Mouse (Mus musculus): ENCODE results near the gene Gabpa. TPM values are rescaled to one million over a fixed set of nuclear protein-coding genes. Genes with fewer than 3 reads are reported as not detected.

The Gabpa gene
- polyA plus RNA-seq (2012; rRNA removed) = 11.9 and 14.0 TPM in 2 replicates

DNA sequence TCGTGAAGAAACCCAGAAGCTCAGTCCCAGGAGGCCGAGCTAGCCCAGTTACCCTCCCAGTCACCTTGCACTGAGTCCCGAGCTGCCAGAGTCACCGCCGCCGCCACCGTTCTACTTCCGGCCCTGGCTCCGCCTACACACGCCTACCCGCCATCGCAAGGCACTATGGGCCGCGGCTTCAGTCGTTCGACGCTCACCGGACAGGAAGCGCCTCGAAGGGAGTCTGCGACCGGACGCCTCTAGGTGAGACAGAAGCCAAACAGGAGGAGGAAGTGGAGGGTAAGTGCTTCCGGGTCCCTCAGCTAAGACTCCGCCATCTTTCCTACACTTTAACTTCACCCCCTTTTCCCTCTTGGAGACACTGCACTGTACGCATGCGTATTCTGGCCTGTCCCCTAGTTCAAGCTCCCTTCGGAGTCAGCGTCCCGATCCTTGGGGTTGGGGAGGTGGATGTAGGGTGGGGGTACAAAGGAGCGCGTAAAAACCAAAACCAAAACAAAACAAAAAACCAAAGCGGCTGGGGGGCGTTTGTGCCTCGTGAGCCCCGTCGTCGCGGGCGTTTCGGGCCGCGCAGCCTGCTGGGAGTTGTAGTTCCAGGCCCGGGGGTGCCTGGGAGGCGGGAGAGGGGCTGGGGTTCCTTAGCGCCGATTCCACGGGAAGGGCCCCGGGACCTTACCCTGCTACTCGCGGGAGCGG, at the start of gene Gabpa:
TSS of gene Gabpa (plus strand) at position 181 of the 696 bp plus-strand sequence.

GRCm38 (mm10) chr16:84835441-84835822, 707 bp downstream of the Gabpa start, which contains the start of gene Atp5j:
Atp5j (minus strand) TSS chr16:84835625.

Other genes starting within 250 kb of the Gabpa start
- 17.4 and 22.1 TPM in 2 replicates for gene Mrpl39, start 99.2 kb upstream of the Gabpa start, polyA plus RNA-seq (2012; rRNA removed)
- gene Jam2, start 60.8 kb upstream of the Gabpa start, polyA plus RNA-seq (2012; rRNA removed) = 0.77 and 0.82 TPM in 2 replicates
- gene Atp5j, start 700 bp downstream of the Gabpa start, polyA plus RNA-seq (2012; rRNA removed) = 180 and 184 TPM in 2 replicates

All from liver, embryonic 14 days (tissue).